Mouse (Mus musculus) spleen, postnatal 36 days (tissue): ENCODE data around the gene Vsig10.
A peak's percentile ranks its signal among the peaks of the same experiment; 100 is the strongest.

Source experiments
- DNase-seq, 2 experiments: peaks; one replicate each; pipeline ENCODE4 v3.0.0; 2022; ENCODE audit warnings: low spot score in 2 of 2, mixed read lengths in 1 of 2

The Vsig10 gene

DNA sequence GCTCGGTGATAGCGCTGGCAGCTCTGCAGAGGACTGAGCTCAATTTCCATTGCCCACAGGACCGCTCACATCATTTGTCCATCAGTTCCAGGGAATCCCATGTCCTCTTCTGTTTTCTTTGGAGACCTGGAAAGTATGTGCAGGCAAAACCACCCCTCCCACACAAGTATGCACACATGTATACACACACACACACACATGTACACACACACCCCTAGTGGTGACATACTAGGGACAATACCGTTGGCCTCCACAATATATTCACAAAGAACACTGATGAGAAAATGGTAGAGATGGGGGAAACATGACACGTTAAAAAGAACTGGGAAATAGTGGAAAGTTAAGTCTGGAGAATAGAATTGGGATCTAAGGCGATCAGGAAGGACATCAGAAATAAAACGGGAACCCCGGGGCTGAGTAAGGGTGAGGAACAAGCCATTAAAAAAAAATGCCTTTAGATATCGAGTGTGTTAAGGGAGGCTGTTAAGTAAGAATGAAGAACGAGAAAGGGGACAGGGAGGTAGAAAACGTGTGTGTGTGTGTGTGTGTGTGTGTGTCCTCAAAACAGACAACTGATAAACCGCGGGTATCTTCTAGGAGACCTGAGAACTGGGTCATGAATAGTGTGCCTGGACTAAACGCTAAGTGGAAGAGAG lies 36.9 kb downstream of the Vsig10 start:
- DNase-seq, result no peak

DNA sequence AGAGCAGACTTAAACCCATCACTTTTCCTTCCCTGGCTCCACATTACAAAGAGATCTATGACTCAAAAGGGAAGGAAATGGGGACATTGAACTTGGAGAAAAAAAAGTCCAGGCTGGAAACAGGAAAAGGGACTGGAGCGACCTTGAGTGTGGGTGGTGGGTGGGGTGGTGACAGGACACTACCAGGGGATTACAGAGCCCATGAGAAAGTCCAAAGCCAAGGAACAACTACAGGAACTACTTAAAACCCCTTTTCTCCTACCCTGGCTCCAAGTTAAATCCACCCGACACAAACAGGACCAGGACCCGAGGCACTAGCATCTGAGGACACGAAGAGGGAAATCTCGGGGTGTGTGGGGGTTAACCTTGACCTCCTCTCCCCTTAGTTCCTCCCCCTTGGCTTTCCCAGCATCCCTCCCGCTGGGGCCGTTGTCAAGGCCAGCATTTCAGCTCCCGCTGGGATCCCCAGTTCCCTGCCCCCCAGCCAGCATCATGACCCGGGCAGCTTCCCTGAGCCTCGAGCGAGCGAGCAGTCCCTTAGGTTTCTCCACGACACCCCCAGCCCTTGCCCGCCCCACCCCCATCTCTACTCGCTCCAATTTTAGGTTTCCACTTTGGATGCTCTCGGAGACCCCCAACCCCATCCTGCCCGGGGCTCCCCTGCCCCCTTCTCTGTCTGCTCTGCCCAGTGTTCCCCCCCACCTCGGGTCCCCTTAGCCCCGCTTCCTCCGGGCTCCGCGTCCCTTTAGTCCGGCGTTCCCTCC lies 37.7 kb downstream of the Vsig10 start:
- DNase-seq, result peak; percentile 10 to 17

DNA sequence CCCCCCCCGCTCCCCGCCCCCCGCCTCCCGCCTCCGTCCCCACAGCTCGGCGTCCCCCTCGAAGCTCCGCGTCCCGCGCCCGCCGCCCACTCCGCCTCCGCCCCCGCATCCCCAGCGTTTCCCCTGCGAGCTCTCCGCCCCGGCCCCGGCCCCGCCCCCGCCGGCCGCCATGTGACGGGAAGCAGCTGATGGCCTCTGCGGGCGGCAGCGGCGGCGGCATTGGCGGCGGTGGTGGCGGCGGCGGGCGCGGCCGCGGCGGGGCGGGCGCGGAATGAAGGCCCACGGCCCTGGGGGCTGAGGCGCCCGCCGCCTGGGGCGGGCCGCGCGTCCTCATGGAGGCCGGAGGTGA lies 38.2 kb downstream of the Vsig10 start, which contains the start of gene Wsb2:
TSS of gene Wsb2 (plus strand) at position 176 of the 349 bp plus-strand sequence.
- peak; percentile 83 to 86 for DNase-seq

DNA sequence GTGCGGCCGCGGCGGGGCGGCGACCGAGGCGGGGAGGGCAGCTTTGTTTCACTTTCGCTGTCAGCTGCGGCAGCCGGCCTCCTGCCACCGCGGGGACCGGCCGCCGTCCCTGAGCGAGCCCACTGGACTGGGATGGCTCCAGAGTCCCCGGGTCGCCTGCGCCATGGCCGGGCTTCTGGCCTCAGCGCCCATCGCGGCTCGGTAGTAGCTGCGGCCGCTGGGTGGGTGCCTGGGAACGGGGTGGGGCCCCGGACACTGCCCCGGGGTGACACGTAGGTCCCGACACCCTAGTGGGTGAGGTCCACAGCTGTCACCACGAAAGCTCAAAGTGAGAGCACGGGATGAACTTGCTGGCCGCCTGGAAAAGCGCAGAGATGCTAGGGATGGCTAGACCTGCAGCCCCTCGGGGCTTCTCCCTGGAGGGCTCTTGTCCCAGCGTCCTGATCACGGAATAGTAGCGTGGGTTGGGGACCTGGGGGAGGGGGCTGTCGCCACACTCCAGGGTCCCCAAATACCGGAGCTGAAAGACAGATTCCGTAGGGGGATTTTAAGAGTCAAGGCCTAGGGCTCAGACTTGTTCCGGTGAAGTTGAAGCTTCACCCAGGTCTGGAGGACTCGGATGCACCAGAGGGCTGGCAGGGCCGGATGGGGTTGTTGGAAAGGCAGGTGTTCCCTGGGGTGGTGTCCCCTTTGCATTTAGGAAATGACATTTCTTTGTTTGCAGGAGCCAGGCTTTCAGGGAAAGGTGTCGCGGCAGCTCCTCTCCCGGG lies 38.8 kb downstream of the Vsig10 start:
- peak in 1 of 2 experiments; percentile 10 for DNase-seq

DNA sequence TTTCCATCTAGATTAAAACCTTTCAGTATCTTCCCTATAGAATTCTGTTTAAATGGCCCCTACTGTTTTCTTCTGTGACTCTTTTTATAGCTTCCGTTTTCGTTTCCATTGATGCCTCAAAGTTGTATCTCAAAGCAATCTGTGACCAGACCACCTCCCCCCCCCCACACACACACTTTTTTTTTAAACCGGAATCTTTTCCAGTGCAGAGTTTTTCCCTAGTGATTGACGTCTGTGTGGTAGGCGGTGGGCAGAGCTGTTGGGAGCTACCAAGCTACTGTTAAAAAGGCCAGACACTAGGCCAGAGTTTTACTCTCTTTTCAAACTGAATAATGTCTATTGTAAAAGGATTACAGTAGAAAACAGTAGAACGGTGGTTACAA lies 39.4 kb downstream of the Vsig10 start:
- no peak for DNase-seq

DNA sequence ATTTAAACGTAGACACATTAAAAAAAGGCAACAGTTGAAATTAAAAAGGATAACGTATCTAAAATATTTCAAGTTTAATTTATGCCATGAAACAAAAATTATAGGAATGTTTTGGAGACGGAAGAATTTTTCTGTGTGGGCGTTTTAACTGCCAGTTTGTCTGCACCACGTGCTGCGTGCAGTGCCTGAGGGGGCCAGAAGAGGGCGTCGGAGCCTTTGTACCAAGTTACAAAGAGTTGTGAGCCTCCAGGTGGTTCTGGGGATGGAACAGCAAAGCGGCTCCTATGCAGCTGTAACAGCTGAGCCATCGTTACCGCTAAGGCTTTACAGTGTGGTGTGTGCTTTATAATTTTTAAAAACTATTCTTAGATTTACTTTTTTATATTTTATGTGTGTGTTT lies 39.8 kb downstream of the Vsig10 start:
- DNase-seq, result peak; percentile 37 to 45

DNA sequence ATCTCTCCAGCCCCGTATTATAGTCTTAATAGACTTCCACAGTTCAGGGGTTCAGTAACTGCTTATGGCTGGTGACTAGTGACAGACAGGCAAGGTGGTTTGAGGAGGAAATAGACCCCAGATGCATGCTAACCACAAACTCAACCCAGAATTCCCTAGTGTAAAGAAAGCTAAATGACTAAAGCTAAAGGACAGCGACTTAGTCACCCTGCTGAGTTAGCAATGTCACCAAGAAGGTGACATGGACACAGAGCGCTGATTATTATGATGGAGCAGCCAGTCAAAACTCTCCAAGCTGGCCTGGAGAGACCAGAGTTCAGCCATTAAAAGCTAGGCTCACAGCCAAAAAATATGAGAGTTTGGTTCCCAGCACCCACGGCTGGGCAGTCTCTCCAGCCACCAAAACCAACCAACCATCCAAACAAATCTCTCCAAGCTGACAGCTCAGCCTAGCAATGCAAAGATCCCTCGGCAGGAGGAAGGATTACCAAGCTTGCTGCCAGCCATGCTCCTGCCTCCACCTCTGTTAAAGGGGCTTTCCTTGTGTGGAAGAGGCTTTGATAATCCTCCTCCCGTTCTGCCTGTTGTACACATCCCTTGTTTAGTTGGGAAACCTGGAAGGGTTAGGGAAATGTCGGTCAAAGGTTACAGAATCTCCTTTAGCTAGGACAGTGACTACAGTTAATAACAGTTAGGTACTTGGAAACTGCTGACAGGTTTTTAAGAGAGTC lies 40.8 kb downstream of the Vsig10 start:
- peak; percentile 48 to 54 for DNase-seq

DNA sequence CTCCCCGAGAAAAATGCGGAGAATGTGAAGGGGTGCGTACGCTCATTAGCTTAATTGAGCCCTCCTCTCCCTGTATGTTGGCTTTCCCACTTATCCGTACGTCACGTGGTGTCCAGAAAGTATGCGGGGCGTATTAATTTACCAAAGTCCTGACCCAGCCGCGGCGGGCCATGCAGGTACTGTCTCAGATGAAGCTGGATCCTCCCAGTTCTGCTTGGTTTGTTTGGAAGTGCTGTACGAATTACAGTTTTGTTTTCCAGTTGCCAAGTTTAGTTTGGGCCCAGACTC lies 41.3 kb downstream of the Vsig10 start:
- DNase-seq, result no peak

DNA sequence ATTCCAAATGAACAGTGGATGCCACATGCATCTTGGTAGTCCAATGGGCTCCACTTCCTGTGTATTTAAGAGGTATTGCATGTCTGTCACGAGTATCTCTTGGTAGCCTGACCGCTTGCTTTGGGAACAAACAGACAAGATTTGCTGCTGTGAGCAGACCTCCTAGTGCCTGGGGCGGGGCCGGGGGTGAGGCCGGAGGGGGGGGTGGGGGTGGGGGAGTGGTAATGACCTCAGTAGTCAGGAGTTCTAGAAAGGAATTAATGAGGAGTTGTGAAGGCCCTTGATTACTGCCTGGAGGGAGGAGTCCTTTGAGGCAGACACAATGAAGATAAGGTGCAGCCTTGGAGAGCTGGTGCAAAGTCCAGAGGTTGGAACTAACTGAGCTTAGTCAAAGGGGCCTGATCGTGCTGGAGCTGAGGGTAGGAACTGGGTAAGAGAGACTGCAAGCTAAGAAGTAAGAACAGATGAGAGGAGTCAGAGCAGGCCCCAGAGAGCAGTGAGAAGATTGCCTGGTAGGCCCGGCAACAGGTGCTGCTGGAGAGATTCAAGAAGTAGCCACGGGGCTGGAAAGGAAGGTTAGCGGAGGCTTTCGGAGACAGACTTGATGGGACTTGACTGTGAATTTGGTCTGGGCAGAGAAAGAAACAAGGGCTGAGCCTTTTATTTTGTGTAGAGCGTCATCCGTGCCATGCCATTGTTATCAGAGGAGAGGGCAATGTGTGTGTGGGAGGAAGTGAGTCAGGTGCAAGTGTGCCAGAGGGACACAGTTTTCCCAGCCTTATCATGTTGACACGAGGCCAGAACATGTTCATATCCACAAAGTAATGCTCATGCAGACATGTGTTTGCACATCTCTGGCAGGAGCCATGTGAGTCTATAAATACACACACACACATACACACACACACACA lies 42.0 kb downstream of the Vsig10 start:
- no peak for DNase-seq

DNA sequence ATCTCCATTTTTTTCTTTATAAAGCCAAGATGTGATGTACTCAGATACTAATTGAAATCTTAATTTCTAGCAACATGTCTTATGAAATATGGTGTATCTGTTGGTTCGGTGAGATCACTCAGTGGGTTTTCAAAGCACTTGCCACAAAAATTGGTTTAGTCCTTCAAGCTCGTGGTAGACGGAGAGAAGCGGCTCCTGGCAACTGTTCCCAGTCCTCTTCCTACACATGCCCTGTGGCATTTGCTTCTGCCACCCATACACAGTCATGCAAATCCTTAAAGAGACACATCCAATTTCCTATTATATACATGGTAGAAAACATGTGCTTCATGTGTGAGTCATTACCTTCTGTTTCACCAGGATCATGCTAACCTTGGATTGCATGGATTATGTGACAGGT lies 42.7 kb downstream of the Vsig10 start:
- DNase-seq, result no peak

DNA sequence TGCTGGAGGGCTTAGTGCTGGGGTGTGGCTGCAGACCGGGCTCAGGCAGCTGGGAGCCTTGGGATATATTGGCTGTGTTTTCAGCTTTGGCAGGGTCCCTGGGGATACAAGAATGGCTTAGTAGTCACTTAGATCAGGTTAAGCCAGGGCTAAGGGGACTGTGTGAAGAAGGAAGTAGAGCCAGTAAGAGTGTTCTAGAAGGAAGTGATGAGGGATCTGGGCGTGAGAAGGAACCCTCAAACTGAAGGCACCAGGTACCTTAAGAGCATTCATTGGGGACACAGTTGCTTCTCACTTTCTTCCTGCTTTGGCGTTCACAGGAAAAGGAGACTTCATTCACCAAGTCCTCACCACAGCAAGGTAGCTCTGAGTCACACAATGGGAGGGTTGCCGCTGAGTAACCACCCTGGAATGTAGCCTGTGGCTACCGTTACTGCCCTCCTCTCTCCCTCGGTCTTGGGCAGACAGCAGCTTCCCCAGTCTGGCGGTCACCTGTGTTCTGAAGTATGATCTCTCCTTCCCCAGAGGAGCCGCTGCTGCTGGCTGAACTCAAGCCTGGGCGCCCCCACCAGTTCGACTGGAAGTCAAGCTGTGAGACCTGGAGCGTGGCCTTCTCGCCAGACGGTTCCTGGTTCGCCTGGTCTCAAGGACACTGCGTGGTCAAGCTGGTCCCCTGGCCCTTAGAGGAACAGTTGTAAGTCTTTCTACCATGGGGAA lies 44.3 kb downstream of the Vsig10 start:
- DNase-seq, result no peak

DNA sequence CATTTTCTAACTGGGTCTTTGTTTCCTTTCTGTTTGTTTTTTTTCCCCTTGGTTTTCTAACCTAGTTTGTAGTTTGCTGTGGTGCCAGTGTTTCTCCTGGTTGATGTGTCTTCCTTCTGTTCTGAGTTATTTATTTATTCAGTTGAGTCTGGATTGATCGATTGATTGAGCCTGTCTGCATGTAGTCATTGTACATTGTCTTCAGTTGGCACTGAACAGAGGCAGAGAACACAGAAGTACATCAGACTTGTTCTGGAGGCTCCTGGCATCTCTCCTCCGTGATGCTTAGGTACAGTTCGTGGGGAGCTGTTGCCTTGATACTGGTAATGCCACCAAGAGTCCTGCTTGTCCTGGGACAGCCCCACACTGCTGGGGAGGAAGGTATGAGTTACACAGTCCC lies 45.9 kb downstream of the Vsig10 start:
- DNase-seq, result no peak

DNA sequence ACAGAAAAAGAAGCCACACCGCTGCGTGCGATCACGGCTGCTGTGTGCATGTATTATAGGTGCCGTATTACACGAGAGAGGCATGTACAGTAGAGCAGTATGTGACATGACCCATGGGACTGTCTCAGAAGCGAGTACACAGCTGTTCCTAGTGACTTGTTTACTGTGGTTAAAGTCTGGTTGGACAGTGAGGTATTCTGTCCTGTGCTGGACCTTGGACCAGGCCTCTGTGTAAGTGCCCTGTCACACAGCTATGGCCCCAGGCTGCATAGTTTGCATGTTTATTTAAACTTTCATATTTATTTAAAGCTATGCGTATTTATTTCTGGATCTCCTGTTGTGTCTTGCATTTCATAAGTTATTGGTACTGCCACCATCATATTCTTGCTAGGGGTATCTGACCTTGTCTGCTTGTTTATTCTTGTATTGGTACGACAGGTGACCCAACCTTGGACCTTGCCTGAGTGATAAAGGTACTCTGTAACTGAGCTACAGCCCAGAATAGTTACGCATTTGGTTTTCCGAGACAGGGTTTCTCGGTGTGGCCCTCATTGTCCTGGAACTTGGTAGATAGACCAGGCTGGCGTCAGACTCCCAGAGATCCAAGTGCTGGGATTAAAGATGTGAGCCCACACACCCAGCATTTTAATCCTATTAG lies 47.1 kb downstream of the Vsig10 start:
- DNase-seq, result no peak

DNA sequence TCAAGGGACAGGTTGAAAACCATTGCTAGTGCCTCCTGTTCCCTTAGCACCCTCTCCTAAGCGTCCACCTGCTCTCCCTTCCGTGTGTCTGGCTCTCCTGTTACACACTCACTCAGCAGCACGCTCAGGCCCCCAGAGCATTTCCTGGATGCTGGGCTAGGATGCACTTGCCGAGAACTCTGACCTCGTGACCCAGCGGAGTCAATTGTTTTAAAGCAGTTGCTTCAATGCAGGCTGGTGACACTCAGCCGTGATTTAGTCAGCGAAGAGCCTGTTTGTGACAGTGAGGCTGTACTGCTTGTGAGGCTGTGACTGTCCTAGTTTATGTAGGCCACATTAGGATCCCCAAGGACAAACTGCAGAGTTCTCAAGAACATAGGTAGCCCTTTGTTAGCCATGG lies 48.3 kb downstream of the Vsig10 start:
- DNase-seq, result no peak

DNA sequence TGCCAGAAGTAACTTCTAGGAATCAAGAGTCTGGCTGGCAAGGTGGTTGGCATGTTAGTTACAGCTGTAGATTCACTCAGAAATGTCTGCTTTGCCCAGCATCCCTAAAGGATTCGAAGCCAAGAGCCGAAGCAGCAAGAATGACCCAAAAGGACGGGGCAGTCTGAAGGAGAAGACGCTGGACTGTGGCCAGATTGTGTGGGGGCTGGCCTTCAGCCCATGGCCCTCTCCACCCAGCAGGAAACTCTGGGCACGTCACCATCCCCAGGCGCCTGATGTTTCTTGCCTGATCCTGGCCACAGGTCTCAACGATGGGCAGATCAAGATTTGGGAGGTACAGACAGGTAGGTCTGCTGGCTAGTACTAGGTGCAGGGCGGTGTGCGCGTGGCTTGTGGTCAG lies 51.7 kb downstream of the Vsig10 start:
- DNase-seq, result no peak

DNA sequence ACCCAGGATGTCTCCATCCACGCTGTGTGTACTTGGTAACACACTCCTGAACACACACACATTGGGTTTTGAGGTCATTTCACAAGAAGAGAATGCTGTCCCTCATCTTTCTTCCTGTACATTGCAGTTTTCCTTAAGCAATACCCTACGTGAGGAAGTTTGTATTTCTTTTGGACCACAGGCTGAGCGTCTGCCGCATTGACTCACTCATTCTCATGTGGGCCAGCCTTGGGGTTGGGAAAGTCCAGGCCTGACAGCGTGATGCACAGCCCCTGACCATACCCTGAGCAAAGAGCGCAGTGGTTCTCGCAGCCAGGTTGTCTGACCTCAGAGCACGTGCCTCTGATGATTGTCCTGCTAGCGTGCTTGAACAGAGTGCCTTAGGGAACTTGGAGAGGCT lies 54.5 kb downstream of the Vsig10 start:
- no peak for DNase-seq

DNA sequence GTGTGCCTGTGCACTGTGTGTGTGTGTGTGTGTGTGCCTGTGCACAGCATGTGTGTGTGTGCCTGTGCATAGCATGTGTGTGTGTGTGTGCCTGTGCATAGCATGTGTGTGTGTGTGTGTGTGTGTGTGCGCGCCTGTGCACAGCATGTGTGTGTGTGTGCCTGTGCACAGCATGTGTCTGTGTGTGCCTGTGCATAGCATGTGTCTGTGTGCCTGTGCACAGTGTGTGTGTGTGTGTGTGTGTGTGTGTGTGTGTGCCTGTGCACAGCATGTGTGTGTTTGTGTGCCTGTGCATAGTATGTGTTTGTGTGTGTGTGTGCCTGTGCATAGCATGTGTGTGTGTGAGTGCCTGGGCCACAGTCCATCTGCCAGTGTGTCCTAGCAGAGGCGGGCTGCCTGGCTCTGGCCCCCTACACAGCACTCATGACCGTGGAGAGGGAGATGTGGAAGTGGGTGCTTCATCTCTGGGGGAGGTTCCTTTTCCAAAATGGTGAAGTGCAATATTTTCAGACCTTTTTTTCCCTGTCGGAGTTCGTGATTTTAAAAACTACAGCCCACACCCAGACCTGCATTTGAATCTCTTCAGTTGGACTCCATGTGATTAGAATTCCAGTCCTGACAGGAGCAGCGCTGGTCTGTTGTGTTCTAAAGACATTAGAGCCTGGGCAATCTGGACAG lies 55.6 kb downstream of the Vsig10 start:
- DNase-seq, result no peak

DNA sequence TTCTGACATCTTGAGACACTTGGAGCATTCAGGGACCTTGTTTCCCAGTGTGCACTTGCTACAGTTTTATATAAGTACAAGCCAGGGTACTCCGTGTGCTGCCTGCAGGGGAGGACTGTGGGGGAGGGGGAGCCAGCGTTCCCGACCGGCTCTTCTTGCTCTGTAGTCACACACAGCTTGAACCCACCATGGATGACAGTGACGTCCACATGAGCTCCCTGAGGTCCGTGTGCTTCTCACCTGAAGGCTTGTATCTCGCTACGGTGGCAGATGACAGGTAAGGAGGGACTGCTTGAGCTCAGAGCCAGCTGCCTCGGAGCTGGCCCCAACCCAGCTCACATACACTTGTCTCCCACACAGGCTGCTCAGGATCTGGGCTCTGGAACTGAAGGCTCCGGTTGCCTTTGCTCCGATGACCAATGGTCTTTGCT lies 57.5 kb downstream of the Vsig10 start:
- no peak for DNase-seq

DNA sequence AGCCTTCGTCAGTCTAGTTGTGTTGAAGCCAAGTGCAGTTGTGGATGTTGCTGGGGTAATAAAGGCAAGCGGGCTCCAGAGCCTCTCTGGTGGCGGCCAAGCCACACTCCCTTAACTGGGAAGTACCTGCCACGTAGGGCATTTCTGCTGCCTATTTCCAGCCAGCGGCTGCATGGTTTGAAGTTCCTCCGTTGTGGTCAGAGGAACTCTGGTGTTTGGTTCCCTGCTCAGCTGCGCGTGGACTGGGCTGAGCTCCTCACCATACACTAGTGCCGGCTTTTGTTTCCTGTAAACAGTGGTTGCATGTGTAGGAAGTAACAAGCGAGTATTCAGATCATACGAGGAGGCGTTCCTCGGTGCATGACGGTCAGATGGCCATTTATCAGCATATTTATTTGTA lies 58.8 kb downstream of the Vsig10 start:
- peak; percentile 54 to 57 for DNase-seq
